ENCODE assay signal across 1 mouse cellular context in genomic region chr4:46422625-46423024, GRCm38 (mm10).
A peak's percentile ranks its signal among the peaks of the same experiment; 100 is the strongest.
TF ChIP-seq lines count a peak whose summit lies in the region.

No protein-coding gene starts in this region.

TF ChIP-seq in CH12.LX, 34 proteins besides CTCF, POLR2A, EP300 and RAD21:
- TF ChIP-seq KAT2A (IDR thresholded peaks at IDR 0.05; ENCODE audit: insufficient replicate concordance, low read length) = no peak
- no peak for TF ChIP-seq SMC3 (IDR thresholded peaks at IDR 0.05; ENCODE audit: low read depth, low read length)
- TF ChIP-seq NRF1 (IDR thresholded peaks at IDR 0.05; ENCODE audit: low read depth, low read length) = peak; percentile 40; the same call in 1 of the 2 replicates
- no peak for TF ChIP-seq IRF4 (IDR thresholded peaks at IDR 0.05; ENCODE audit: low read depth, low read length)
